Mouse (Mus musculus): Measurements from ENCODE around the gene Scaf1. TPM values are rescaled to one million over a fixed set of nuclear protein-coding genes. Genes with fewer than 3 reads are reported as not detected.

Scaf1 gene
- polyA plus RNA-seq (2015; fragmentation: Nextera tagmentation; extraction: Ambion mirVana), result 19.6 and 20.1 TPM in 2 replicates

GRCm38 (mm10) chr7:45015957-45016612 lies at the start of gene Scaf1:
Scaf1 (minus strand) TSS chr7:45016363.
- peak; percentile 100 for DNase-seq (ENCODE audit: low spot score)

DNA sequence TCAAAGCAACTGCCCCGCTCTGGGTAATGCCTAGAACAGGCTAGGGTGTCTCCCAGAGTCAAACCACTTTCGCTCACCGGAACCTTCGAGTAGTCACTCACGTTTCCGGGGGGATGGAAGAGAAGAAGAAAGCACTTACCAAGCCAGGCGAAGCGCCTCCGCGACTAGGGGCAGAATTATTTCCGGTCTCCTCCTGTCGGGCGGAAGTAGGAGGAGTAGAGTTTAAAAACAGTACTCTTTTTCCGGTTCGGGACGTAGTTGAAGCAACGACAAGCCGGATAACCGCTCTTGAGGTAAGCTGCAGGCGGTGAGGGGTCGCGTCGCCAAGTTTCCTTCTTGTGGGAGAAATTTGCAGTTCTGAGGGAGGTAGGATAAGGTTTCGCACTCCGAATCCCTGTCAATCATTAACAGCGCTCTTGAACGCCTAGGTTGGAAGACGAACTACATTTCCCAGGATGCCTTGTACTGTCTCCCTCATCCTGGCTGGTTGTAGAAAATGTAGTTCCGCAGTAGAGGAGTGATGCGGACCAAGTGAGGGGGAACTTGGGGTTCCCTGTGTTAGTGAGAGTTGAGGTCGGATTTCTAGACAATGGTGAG lies 46.2 kb upstream of the Scaf1 start, which contains the start of the genes Nosip and Prrg2:
TSS of gene Nosip (plus strand) at position 191 of the 597 bp plus-strand sequence.
TSS of gene Prrg2 (minus strand) at position 439 of the 597 bp plus-strand sequence.
- peak; percentile 97 for DNase-seq (ENCODE audit: low spot score)

GRCm38 (mm10) chr7:45061532-45062075 lies 45.4 kb upstream of the Scaf1 start:
- DNase-seq (ENCODE audit: low spot score), result no peak

- no peak for DNase-seq (ENCODE audit: low spot score)
Measured at GRCm38 (mm10) chr7:45060632-45061122, 44.5 kb upstream of the Scaf1 start.

GRCm38 (mm10) chr7:45058607-45059571 lies 42.7 kb upstream of the Scaf1 start:
- DNase-seq (ENCODE audit: low spot score), result no peak

DNA sequence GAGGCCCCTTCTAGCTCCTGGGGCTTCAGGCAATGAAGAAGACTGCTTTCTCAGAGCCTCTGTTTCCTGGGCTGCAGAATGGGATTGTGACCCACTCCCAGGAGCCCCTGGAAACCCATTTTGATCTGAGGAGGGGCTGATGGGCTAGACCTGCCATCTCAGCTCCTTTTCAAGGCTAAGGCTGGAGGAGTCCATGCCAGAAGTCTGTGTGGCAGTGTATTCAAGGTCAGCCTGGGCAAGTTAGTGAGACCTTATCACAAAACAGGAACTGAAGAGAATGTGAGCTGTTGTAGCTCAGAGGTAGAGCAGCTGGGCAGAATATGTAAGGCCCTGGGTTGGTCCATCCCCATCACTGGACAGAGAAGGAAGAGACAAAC lies 40.8 kb upstream of the Scaf1 start:
- no peak for DNase-seq (ENCODE audit: low spot score)

DNA sequence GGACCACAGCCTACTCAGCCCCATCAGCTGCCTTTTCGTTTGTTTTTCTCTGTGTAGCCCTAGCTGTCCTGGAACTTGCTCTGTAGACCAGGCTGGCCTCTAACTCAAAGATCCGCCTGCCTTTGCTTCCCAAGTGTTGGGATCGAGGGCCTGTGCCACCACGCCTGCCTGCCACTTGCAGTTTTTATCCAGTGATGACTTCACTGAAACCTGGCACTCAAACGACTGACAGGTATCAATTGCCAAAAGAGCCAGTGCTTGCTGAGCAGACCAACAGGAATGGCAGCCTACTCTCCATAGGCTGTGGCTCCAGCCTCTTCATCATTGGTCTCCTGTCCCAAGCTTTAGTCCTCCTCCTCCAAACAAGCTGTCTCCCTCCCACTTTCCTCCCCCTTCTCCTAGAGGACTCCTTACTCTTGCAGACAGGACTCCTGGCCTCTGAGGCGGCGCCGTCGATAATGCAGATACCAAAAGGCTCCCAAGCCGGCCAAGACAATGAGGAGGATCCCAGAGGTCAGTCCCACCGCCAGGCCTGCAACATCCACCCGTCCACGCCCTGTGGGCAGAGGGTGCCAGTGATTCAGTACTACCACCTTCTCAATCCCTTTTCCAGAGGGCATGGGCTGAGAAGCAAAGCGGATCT lies 40.3 kb upstream of the Scaf1 start:
- no peak for DNase-seq (ENCODE audit: low spot score)

- DNase-seq (ENCODE audit: low spot score), result peak; percentile 98
Measured at GRCm38 (mm10) chr7:45053931-45054510, 37.9 kb upstream of the Scaf1 start.

GRCm38 (mm10) chr7:45053117-45053930 lies 37.2 kb upstream of the Scaf1 start:
- DNase-seq (ENCODE audit: low spot score), result peak; percentile 82

GRCm38 (mm10) chr7:45052862-45053116 lies 36.6 kb upstream of the Scaf1 start, which contains the start of gene Prr12:
Prr12 (minus strand) TSS chr7:45052881.
- DNase-seq (ENCODE audit: low spot score), result no peak

DNA sequence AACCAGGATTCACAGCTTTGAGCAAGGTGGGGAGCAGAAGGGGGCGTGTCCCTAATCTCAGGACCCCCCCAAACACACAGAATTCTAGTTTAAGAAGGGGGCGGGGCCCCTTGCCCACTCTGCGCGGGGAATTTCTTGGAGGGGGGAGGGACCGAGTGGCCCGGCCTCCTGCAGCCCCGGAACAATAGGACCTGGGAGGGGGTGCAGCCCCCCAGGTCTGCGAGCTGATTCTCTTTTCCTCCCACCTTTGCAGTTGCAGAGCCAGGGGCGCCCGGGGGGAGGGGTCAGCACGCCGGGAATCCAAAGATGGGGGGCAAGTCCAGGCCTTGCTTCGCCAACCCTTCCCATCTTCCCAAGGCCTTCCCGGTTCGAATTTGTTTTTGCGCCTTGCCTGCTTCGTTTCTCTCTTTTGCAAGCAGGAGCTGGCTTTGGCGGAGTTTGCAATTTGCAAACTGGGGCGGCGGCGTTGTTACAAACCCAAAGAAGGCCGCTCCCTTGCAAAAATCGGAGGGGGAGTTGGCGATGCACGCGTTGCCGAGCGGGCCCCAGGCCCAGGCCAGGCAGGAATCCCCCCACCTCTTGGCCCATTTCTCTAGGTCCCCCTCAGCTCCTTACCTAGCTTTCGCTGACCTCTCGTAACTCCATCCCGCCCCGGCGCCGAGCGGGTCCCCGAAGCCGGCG lies 36.2 kb upstream of the Scaf1 start:
- DNase-seq (ENCODE audit: low spot score), result peak; percentile 15

DNA sequence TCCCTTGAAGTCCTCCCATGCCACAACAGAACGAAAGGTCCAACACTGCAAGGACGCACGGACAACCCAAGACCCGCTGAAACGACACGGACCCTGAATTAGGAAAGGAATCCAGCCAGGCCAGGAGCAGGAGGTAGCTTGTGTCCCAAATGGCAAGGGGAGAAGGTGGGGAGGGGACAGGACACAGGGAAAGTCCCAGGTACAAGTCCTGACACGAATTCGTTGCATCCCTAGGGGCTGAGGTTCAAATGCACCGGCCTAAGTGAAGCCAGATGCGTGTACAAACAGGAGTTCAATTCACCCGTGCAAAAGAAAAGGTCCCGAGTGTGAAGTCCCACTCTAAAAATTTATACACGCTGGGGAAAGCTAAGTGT lies 35.4 kb upstream of the Scaf1 start:
- no peak for DNase-seq (ENCODE audit: low spot score)

GRCm38 (mm10) chr7:45050945-45051600 lies 34.9 kb upstream of the Scaf1 start:
- peak; percentile 67 for DNase-seq (ENCODE audit: low spot score)

- DNase-seq (ENCODE audit: low spot score), result no peak
Measured at GRCm38 (mm10) chr7:45048923-45049657, 32.9 kb upstream of the Scaf1 start.

DNA sequence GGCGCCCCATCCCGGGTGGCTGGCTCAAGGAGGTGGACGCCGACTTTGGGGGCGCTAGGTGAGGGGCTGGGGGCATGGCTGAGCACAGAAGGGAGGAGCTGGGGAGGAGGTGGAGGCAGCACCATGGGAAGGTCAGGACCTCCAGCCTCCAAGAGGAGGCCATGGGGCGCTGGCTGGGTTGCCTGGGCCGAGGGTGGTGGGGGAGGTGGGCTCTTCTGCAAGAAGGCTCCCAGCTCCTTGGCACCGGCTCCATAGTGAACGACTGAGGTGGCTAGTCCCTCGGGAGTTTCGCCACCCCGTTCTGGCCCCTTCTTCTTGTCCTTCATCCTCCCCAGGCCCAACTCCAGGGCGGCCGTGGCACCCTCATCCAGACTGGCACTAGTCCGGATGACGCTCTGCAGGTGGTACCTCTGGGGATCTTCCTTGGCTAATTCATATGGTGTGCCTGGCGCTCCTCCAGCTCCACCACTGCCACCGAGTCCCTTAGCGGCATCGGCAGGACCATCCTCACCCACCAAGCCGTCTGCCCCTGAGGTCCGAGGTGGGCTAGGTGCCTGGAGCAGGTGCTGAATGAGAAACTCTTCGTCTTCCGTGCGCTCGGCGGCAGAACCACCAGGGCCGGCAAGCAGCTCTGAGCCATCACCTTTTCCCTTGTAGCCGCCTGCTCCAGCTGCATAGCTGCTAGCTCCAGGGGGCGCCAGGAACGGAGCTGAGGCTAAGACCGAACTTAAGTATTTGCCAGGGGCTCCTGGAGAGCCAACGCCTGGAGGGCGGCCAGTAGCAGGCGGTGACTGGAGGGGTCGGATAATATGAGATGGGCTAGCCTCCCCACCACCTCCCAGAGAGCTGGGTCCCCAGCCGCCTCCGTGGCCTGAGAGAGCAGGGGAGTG lies 32.1 kb upstream of the Scaf1 start:
- DNase-seq (ENCODE audit: low spot score), result no peak

- no peak for DNase-seq (ENCODE audit: low spot score)
Measured at GRCm38 (mm10) chr7:45047491-45047890, 31.3 kb upstream of the Scaf1 start.

DNA sequence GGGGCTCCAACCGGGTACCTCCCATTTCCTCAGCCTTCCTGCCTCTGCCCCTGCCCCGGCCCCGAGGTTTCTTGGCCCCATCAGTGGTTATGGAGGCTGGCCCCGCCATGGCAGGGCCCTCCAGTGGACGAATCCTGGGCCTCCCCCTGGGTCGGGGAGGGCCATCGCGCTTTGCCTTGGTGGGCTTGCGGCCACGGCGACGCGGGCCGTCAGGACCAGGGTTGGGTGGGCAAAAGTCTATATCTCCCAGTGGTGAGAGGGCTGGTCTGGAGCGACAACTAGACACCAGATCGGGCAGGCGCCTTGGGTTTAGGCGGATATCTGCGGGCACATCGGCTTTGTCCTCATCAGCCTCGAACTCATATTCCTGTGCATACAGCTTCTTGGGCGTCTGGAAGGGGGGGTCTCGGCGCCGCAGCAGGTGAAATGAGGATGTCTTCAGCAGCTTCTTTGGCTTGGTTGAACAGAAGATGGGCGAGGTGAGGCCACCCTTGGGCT lies 30.7 kb upstream of the Scaf1 start:
- DNase-seq (ENCODE audit: low spot score), result no peak
